9 mouse cellular contexts compared by ENCODE assay signal in the genomic region with DNA sequence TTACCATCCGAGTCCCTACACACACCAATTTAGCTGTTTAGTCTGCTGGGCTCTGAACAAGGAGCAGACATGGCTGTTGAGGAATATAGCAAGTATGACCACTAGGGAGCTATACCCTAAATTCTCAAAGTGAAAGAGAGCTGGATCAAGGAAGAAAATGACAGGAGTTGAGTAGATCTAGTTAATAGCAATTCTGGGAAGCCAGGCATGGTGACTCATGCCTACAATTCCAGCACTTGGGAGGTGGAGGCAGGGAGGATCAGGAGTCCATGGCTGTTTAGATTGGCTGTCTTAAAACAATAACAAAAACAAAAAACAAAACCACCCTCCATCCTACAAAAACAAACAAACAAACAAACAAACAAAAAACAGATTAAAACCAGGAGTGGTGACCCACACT. TPM values are rescaled to one million over a fixed set of nuclear protein-coding genes. Genes with fewer than 3 reads are reported as not detected.
DNase-seq lines count a peak whose midpoint lies in the region; ATAC-seq lines count a peak whose summit lies in the region.
"Had no signal": no experiment of that assay in that cellular context is flagged by ENCODE, and none has a peak within 500 bp of the region (broad histone marks: within the 10 kb centered on the region; RNA-seq: fewer than 3 reads in every experiment).

No protein-coding gene starts in this region.

- peak overlapping the region; percentile 84 for H3K4me2 ChIP-seq in heart, embryonic 15.5 days
- H3K4me2 ChIP-seq in hindbrain, embryonic 15.5 days, result peak overlapping the region; percentile 74
- H3K4me2 ChIP-seq in midbrain, embryonic 14.5 days (ENCODE audit: low read length), result peak overlapping the region; percentile 88

- no peak for ATAC-seq in heart, embryonic 15.5 days (replicated peaks; ENCODE audit: insufficient number of reproducible peaks, insufficient read depth, low FRiP score, low read depth)
- ATAC-seq in hindbrain, embryonic 15.5 days (ENCODE audit: low FRiP score, low read depth), result no peak
- ATAC-seq in midbrain, embryonic 14.5 days (ENCODE audit: low FRiP score, low TSS enrichment), result no peak

- intact Hi-C loops in heart, postnatal 25 days (cut with DNase I), result loop anchor here (5.0 to 10.0 kb wide), 2 partner anchors 34 to 246 kb away; no protein-coding TSS in a partner anchor

- peaks cover 12% of the 10 kb centered on the region for H3K4me1 ChIP-seq in heart, embryonic 15.5 days (replicated peaks)
- H3K4me1 ChIP-seq in hindbrain, embryonic 15.5 days (replicated peaks), result peaks cover 24% of the 10 kb centered on the region
- H3K4me1 ChIP-seq in midbrain, embryonic 14.5 days (ENCODE audit: control insufficient read depth, insufficient read depth, low read length), result peaks cover 16% of the 10 kb centered on the region

- no peak for DNase-seq in heart, postnatal 25 days (ENCODE audit: low spot score)
- DNase-seq in NIH3T3 (ENCODE audit: low read depth), result peak; percentile 59
- DNase-seq in midbrain, embryonic 14.5 days, result no peak
- DNase-seq in right cerebral cortex, adult 2 months (ENCODE audit: low spot score in 2 of 2), result no peak
- DNase-seq in retina, embryonic 14.5 days (ENCODE audit: low spot score), result no peak
- no peak for DNase-seq in ovary, adult 18-20 months (ENCODE audit: low spot score)
- DNase-seq: kidney, postnatal 14 days had no signal

- no peaks in the 10 kb centered on the region for H3K27me3 ChIP-seq in heart, embryonic 15.5 days
- H3K27me3 ChIP-seq in hindbrain, embryonic 15.5 days, result no peaks in the 10 kb centered on the region
- no peaks in the 10 kb centered on the region for H3K27me3 ChIP-seq in midbrain, embryonic 14.5 days (ENCODE audit: control insufficient read depth, insufficient read depth, low read length)

- H3K36me3 ChIP-seq in heart, embryonic 15.5 days, result no peaks in the 10 kb centered on the region
- no peaks in the 10 kb centered on the region for H3K36me3 ChIP-seq in hindbrain, embryonic 15.5 days
- no peaks in the 10 kb centered on the region for H3K36me3 ChIP-seq in midbrain, embryonic 14.5 days (ENCODE audit: control insufficient read depth, insufficient read depth, low read length)

- peak overlapping the region; percentile 74 for H3K4me3 ChIP-seq in heart, embryonic 15.5 days
- H3K4me3 ChIP-seq in hindbrain, embryonic 15.5 days, result peak overlapping the region; percentile 67
- 0 out of 2 replicates have a peak overlapping the region, but pooled peaks have one; percentile 83 for H3K4me3 ChIP-seq in midbrain, embryonic 14.5 days (replicated peaks; ENCODE audit: low read depth, low read length)

- no peak overlapping the region for H3K27ac ChIP-seq in heart, embryonic 15.5 days
- no peak overlapping the region for H3K27ac ChIP-seq in hindbrain, embryonic 15.5 days (replicated peaks)
- H3K27ac ChIP-seq in midbrain, embryonic 14.5 days (replicated peaks; ENCODE audit: low read depth, low read length), result no peak overlapping the region

- H3K9ac ChIP-seq in heart, embryonic 15.5 days, result 0 out of 2 replicates have a peak overlapping the region, but pooled peaks have one; percentile 76
- peak overlapping the region; percentile 63 for H3K9ac ChIP-seq in hindbrain, embryonic 15.5 days
- H3K9ac ChIP-seq in midbrain, embryonic 14.5 days (replicated peaks; ENCODE audit: low read length), result no peak overlapping the region

- WGBS in heart, embryonic 15.5 days, result 81% methylated on average over 1 of the region's 1 CpGs
- WGBS in hindbrain, embryonic 15.5 days, result 86% methylated on average over 1 of the region's 1 CpGs
- WGBS in midbrain, embryonic 14.5 days, result 88% methylated on average over 1 of the region's 1 CpGs

- no peaks in the 10 kb centered on the region for H3K9me3 ChIP-seq in heart, embryonic 15.5 days (replicated peaks)
- H3K9me3 ChIP-seq in hindbrain, embryonic 15.5 days, result no peaks in the 10 kb centered on the region
- H3K9me3 ChIP-seq in midbrain, embryonic 14.5 days (ENCODE audit: control insufficient read depth, low read length), result no peaks in the 10 kb centered on the region

RNA-seq across cellular contexts. Expression of a gene that starts 1.2 kb away (rescaled TPM):
- 4.8 and 6.1 TPM in 2 replicates for polyA plus RNA-seq in heart, embryonic 15.5 days (2015; fragmentation: Nextera tagmentation; extraction: Ambion mirVana)
- total RNA-seq in heart, postnatal 25 days (2021), result 10 to 100 TPM in 1 of 2 experiments, 1 to 10 TPM in 1; 10.0 to 10.7 TPM
- 9.8 and 10.0 TPM in 2 replicates for polyA plus RNA-seq in hindbrain, embryonic 15.5 days (2015; fragmentation: Nextera tagmentation; extraction: Ambion mirVana)
- 8.0 and 11.6 TPM in 2 replicates for polyA plus RNA-seq in midbrain, embryonic 14.5 days (2014; fragmentation: Nextera tagmentation; extraction: Ambion mirVana)

RNA-seq across cellular contexts. Expression of a gene that starts 47.8 kb away (rescaled TPM):
- polyA plus RNA-seq in heart, embryonic 15.5 days (2015; fragmentation: Nextera tagmentation; extraction: Ambion mirVana), result 5.4 and 9.0 TPM in 2 replicates
- total RNA-seq in heart, postnatal 25 days (2021), result 10 to 100 TPM; 13.9 to 17.8 TPM
- 4.6 and 4.9 TPM in 2 replicates for polyA plus RNA-seq in hindbrain, embryonic 15.5 days (2015; fragmentation: Nextera tagmentation; extraction: Ambion mirVana)
- polyA plus RNA-seq in midbrain, embryonic 14.5 days (2014; fragmentation: Nextera tagmentation; extraction: Ambion mirVana), result 2.1 and 4.0 TPM in 2 replicates
